Mouse (Mus musculus) heart, adult 2 months (tissue): ENCODE measurements around the gene Pgm5. TPM values are rescaled to one million over a fixed set of nuclear protein-coding genes. Genes with fewer than 3 reads are reported as not detected.

Experiments used
- DNase-seq, 2 experiments: peaks; one replicate each; pipeline ENCODE4 v3.0.0; 2021
- H3K27ac ChIP-seq: fragments of 200-600 bp; 2 replicates; pipeline ENCODE4 v1.8.1; 2022
- H3K27me3 ChIP-seq: fragments of 200-500 bp; 2 replicates; pipeline ENCODE4 v1.6.1; 2012; ENCODE audit warnings: mild to moderate bottlenecking, low read length, inconsistent platforms, mixed read lengths; ENCODE audit not compliant: control insufficient read depth, insufficient read depth
- H3K36me3 ChIP-seq: fragments of 200-500 bp; 2 replicates; pipeline ENCODE4 v1.6.1; 2012; ENCODE audit warnings: low read length, inconsistent platforms; ENCODE audit not compliant: control insufficient read depth, insufficient read depth
- H3K4me1 ChIP-seq: fragments of 200-500 bp; 2 replicates; pipeline ENCODE4 v1.6.1; 2011; ENCODE audit warnings: low read length; ENCODE audit not compliant: control insufficient read depth, insufficient read depth
- H3K4me3 ChIP-seq: fragments of 200-600 bp; 2 replicates; pipeline ENCODE4 v1.8.1; 2022
- H3K79me2 ChIP-seq: fragments of 200-500 bp; replicated peaks from 2 replicates; pipeline ENCODE4 v1.6.1; 2012; ENCODE audit warnings: mild to moderate bottlenecking, inconsistent platforms, low read length, moderate library complexity, mixed read lengths; ENCODE audit not compliant: control insufficient read depth, insufficient read depth
- H3K9ac ChIP-seq: fragments of 200-500 bp; 2 replicates; pipeline ENCODE4 v1.6.1; 2012; ENCODE audit warnings: low read depth, mild to moderate bottlenecking, control low read depth, inconsistent platforms, low read length, mixed read lengths
- CTCF ChIP-seq: fragments of 200-600 bp; IDR thresholded peaks from 2 replicates; pipeline ENCODE4 v1.8.1; 2022; ENCODE audit warnings: antibody characterized with exemption, mild to moderate bottlenecking, moderate library complexity
- EP300 ChIP-seq: fragments of 200-500 bp; IDR thresholded peaks from 2 replicates; pipeline ENCODE4 v1.6.1; 2011; ENCODE audit warnings: low read depth, low read length, control low read depth; ENCODE audit not compliant: insufficient read depth
- POLR2A ChIP-seq: fragments of 200-500 bp; IDR thresholded peaks from 2 replicates; pipeline ENCODE4 v1.6.1; 2011; ENCODE audit warnings: mild to moderate bottlenecking, low read depth, low read length, control low read depth; ENCODE audit not compliant: insufficient read depth
- WGBS: fragments of 180-500 bp; shearing (Covaris S2); methylation state at CpG from one replicate; pipeline ENCODE4 v1.1.7; 2018; 5-methylcytosine and 5-hydroxymethylcytosine counted together
- intact Hi-C: fragments of 180-260 bp; cut with DNase I; formaldehyde crosslinking; loops from one replicate; pipeline ENCODE4 v1.15.1; 2025
- polyA plus RNA-seq: library from polyadenylated mRNA; depleted of rRNA; stranded (reverse); fragments of >200 nt; gene quantifications from 2 replicates; pipeline ENCODE4 v1.2.3, GENCODE M21; 2012
- total RNA-seq, 2 experiments: library from RNA; stranded (reverse); gene quantifications; 2 replicates each; pipeline ENCODE4 v1.2.3; 2021

Pgm5 gene
- total and polyA plus RNA-seq, 3 experiments, result 48.6 to 103 (median 93.8) TPM

DNA sequence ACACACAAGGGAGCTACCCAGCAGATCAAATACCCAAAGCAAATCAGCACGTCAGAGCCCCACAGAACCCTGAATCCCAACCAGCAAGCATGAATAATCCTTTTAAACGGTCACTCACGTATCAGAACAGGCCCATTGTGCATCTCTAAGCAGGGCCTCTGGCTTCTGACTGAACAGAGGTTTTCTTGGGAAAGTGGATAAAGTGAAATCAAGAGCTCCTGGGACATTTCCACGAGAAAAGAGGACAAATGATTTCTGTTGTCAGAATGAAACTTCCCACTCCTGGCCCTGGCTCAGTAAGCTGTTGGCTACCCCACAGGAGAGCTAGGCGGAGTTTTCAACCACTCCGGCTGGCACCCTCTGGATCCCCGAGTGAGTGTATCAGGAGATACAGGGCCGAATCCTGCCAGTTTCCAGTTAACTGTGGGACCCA, 48.8 kb downstream of the Pgm5 start:
- no peak for DNase-seq
- Histone ChIP-seq H3K79me2 (no peaks in the 10 kb centered on the region), H3K4me1 (no peaks in the 10 kb centered on the region), H3K27ac (no peak overlapping the region), H3K9ac (no peak overlapping the region), H3K27me3 (no peaks in the 10 kb centered on the region), H3K4me3 (no peak overlapping the region), H3K36me3 (no peaks in the 10 kb centered on the region)
- intact Hi-C loops, result no loop called here
- 74% methylated on average over 8 of the region's 8 CpGs for WGBS
- no peak for TF ChIP-seq EP300
- no peak for TF ChIP-seq POLR2A
- no peak for TF ChIP-seq CTCF

DNA sequence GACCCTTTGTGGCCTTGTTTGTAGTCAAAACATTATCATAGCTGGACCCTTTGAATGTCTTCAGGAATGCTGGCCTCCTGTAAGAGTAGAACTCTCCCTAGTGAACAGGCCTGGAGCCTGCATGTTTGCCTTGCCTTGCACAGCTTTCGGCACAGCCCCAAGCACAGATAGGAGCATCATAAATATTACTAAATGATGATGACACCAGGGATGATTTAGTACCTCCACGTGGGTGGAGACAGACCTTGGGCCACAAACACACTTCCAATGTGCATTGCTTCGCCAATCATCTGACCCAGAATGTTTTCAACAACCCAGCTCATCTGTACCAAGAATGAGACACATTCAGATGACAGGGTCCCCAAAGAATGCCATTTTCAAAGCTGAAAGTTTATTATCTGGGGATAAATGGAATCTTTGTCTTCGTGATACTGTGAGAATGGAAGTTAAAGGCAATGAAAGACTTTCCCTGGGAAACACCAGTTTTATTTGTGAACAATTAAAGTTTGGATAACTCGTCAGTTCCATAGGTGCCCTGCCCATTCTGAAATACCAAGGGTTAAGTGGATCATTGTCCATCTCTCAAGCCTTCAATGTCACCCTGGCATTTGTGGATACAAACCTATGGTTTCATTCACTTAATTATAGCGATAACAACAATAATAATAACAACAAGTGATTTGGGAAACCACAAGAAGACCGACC, 49.4 kb downstream of the Pgm5 start:
- no peak for TF ChIP-seq EP300
- no peak for TF ChIP-seq CTCF
- no peak for TF ChIP-seq POLR2A
- no peak overlapping the region for H3K9ac ChIP-seq
- H3K27me3 ChIP-seq, result no peaks in the 10 kb centered on the region
- no peaks in the 10 kb centered on the region for H3K79me2 ChIP-seq
- no peak for DNase-seq
- intact Hi-C loops, result no loop called here
- no peak overlapping the region for H3K27ac ChIP-seq
- H3K4me1 ChIP-seq, result no peaks in the 10 kb centered on the region
- H3K4me3 ChIP-seq, result no peak overlapping the region
- H3K36me3 ChIP-seq, result no peaks in the 10 kb centered on the region
- 82% methylated on average over 7 of the region's 7 CpGs for WGBS

DNA sequence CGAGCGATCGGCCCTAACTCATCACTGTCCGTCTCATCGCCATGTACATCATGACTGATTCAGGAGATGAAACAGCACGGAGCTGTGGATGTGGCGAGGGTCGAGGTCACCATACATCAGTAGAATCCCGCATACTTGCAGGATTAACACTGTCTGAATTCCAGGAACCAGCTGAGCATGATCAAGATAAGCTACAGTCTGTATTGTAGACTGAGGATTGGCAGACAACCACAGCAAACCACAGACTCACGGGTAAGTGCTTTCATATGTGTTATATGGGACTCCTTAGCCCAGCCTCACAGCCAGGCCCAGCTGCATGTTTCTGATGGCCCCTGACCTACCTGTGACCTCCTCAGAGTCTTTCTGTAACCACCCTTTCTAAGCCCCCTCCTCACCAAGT, 50.2 kb downstream of the Pgm5 start:
- DNase-seq, result no peak
- WGBS, result 66% methylated on average over 10 of the region's 10 CpGs
- TF ChIP-seq POLR2A (no peak), CTCF (no peak), EP300 (no peak)
- H3K36me3 ChIP-seq, result no peaks in the 10 kb centered on the region
- H3K4me3 ChIP-seq, result no peak overlapping the region
- H3K4me1 ChIP-seq, result no peaks in the 10 kb centered on the region
- intact Hi-C loops, result no loop called here
- no peak overlapping the region for H3K27ac ChIP-seq
- no peaks in the 10 kb centered on the region for H3K27me3 ChIP-seq
- no peak overlapping the region for H3K9ac ChIP-seq
- no peaks in the 10 kb centered on the region for H3K79me2 ChIP-seq

DNA sequence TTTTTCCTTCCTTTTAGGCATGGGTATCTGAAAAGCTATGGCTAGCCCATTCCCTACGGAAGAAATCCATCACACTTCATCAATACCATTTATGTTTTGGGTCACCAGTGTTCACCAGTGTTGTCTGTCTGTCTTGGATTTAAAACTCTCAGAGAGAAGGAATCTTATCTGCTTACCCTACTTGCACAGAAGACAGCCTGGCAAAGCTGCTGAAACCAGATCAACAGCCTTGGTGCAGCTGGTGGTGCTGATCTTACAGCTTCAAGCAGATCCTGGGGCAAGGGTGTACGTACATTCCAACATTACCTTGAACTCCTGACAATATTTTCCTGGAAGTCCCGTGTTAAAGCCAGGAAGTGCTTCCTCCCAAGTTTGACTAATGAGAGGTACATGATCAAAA, 55.6 kb downstream of the Pgm5 start:
- no peak overlapping the region for H3K4me3 ChIP-seq
- H3K79me2 ChIP-seq, result no peaks in the 10 kb centered on the region
- DNase-seq, result no peak
- no peak overlapping the region for H3K27ac ChIP-seq
- no peaks in the 10 kb centered on the region for H3K27me3 ChIP-seq
- H3K36me3 ChIP-seq, result no peaks in the 10 kb centered on the region; the same call in 1 of the 2 replicates
- H3K9ac ChIP-seq, result no peak overlapping the region
- TF ChIP-seq EP300 (no peak), POLR2A (no peak), CTCF (no peak)
- 68% methylated on average over 3 of the region's 3 CpGs for WGBS
- intact Hi-C loops, result no loop called here
- no peaks in the 10 kb centered on the region for H3K4me1 ChIP-seq

DNA sequence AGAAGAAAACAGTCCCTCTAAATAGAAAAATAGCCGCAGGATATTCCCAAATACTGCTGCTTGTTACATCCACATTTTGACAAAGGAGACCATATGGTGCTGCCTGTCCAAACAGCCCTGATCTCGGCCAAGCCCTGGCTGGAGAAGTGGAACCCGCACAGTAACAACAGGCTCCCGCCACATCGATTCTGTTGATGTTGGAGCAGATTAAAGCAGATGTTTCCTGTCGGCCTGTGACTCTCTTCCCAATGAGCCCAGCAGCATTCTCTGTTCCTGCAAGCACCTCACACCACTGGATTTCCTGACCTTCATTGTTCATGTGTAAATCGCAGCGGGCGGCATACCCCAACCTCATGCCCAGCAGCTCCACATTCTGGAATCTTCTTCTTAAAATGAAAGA, 64.0 kb downstream of the Pgm5 start:
- WGBS, result 36% methylated on average over 9 of the region's 9 CpGs
- H3K36me3 ChIP-seq, result no peaks in the 10 kb centered on the region
- H3K9ac ChIP-seq, result no peak overlapping the region
- no peaks in the 10 kb centered on the region for H3K27me3 ChIP-seq
- H3K4me1 ChIP-seq, result peaks cover 5% of the 10 kb centered on the region
- intact Hi-C loops, result loop anchor here (2.0 to 5.0 kb wide), 2 partner anchors 63 to 90 kb away; partner anchors contain the start of gene Pgm5
- TF ChIP-seq EP300, result 0 out of 2 replicates have a peak, but pooled peaks have one; percentile 76
- peak; percentile 39; the same call in 1 of the 2 replicates for TF ChIP-seq POLR2A
- TF ChIP-seq CTCF, result no peak
- H3K4me3 ChIP-seq, result no peak overlapping the region
- peak; percentile 38 to 64 for DNase-seq
- H3K79me2 ChIP-seq, result no peaks in the 10 kb centered on the region
- peak overlapping the region; percentile 21 for H3K27ac ChIP-seq

DNA sequence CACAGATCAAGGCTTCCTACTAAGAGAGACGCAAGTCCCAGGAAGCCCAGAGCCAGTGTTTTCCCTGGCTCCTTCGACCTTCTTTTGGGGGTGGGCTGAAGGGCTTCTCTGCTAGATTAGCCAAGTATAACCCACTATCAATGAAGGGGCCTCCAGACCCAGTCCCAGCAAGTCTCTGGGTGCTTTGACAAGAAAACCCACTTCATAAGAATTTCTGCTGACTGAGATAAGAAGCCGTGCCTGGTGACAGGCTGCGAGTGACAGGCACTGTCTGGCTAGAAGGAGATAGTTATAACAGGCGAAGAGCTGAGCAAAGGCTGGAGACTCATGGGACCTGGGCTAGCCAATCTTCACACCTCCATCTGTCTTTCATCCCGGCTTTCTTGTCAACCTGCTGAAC, 67.3 kb downstream of the Pgm5 start:
- Histone ChIP-seq H3K4me1 (peaks cover 5% of the 10 kb centered on the region), H3K27me3 (no peaks in the 10 kb centered on the region), H3K9ac (no peak overlapping the region), H3K4me3 (no peak overlapping the region), H3K79me2 (no peaks in the 10 kb centered on the region), H3K27ac (no peak overlapping the region), H3K36me3 (no peaks in the 10 kb centered on the region)
- intact Hi-C loops, result no loop called here
- WGBS, result 51% methylated on average over 6 of the region's 6 CpGs
- no peak for DNase-seq
- no peak for TF ChIP-seq CTCF
- TF ChIP-seq POLR2A, result no peak
- TF ChIP-seq EP300, result no peak
